In genomic region chr6:124465299-124465698, GRCm38 (mm10) we compare ENCODE assay signal across 8 mouse cellular contexts. TPM values are rescaled to one million over a fixed set of nuclear protein-coding genes. Genes with fewer than 3 reads are reported as not detected.
DNase-seq lines count a peak whose midpoint lies in the region; ATAC-seq and TF ChIP-seq lines count a peak whose summit lies in the region.

No protein-coding gene starts in this region.

- TF ChIP-seq CTCF in gastrocnemius, adult 2 months (IDR thresholded peaks at IDR 0.05): no peak
- no peak for TF ChIP-seq CTCF in E14TG2a.4 (conservative IDR thresholded peaks at IDR 0.05; ENCODE audit: low read length)

- H3K9ac ChIP-seq in forebrain, embryonic 16.5 days (replicated peaks; ENCODE audit: low read depth, low read length): peak overlapping the region; percentile 79
- H3K9ac ChIP-seq in liver, embryonic 15.5 days: no peak overlapping the region

- peaks cover 63% of the 10 kb centered on the region for H3K27me3 ChIP-seq in E14TG2a.4 (ENCODE audit: insufficient read depth, low read length)
- H3K27me3 ChIP-seq in forebrain, embryonic 16.5 days (replicated peaks; ENCODE audit: control insufficient read depth, insufficient read depth, low read length): no peaks in the 10 kb centered on the region
- H3K27me3 ChIP-seq in liver, embryonic 15.5 days: peaks cover 14% of the 10 kb centered on the region

- peak overlapping the region; percentile 67 for H3K4me3 ChIP-seq in gastrocnemius, adult 2 months
- H3K4me3 ChIP-seq in E14TG2a.4 (replicated peaks; ENCODE audit: low read length): peak overlapping the region; percentile 78
- peak overlapping the region; percentile 62 for H3K4me3 ChIP-seq in forebrain, embryonic 16.5 days (replicated peaks; ENCODE audit: low read length)
- peak overlapping the region; percentile 49; the same call in 1 of the 2 replicates for H3K4me3 ChIP-seq in liver, embryonic 15.5 days (replicated peaks)

- H3K9me3 ChIP-seq in E14TG2a.4 (ENCODE audit: low read length): no peaks in the 10 kb centered on the region
- H3K9me3 ChIP-seq in forebrain, embryonic 16.5 days (ENCODE audit: control insufficient read depth, low read length): no peaks in the 10 kb centered on the region
- H3K9me3 ChIP-seq in liver, embryonic 15.5 days (replicated peaks): no peaks in the 10 kb centered on the region

- no peak for DNase-seq in gastrocnemius, adult 2 months
- DNase-seq in gastrocnemius, postnatal 10 days: no peak
- no peak for DNase-seq in left cerebral cortex, postnatal 25 days (ENCODE audit: low spot score in 2 of 2)
- DNase-seq in left cerebral cortex, adult 11 months (ENCODE audit: low spot score): no peak
- DNase-seq in spleen, adult 18-20 months: no peak

- H3K4me2 ChIP-seq in forebrain, embryonic 16.5 days (ENCODE audit: low read length): peak overlapping the region; percentile 86
- H3K4me2 ChIP-seq in liver, embryonic 15.5 days: peak overlapping the region; percentile 79

- intact Hi-C loops in gastrocnemius, adult 2 months (cut with DNase I): no loop called here
- intact Hi-C loops in left cerebral cortex, postnatal 25 days (cut with DNase I): no loop called here

- 33% methylated on average over 6 of the region's 6 CpGs for WGBS in forebrain, embryonic 16.5 days
- 51% methylated on average over 6 of the region's 6 CpGs for WGBS in liver, embryonic 15.5 days (ENCODE audit: insufficient replicate concordance)

- ATAC-seq in forebrain, embryonic 16.5 days: no peak
- no peak for ATAC-seq in liver, embryonic 15.5 days (ENCODE audit: insufficient read depth)

- no peaks in the 10 kb centered on the region; the same call in 1 of the 2 replicates for H3K36me3 ChIP-seq in E14TG2a.4 (ENCODE audit: insufficient read depth, low read length)
- no peaks in the 10 kb centered on the region for H3K36me3 ChIP-seq in forebrain, embryonic 16.5 days (ENCODE audit: control insufficient read depth, insufficient read depth)
- no peaks in the 10 kb centered on the region for H3K36me3 ChIP-seq in liver, embryonic 15.5 days (replicated peaks)

- peaks cover 26% of the 10 kb centered on the region for H3K4me1 ChIP-seq in E14TG2a.4 (replicated peaks; ENCODE audit: low read depth, low read length)
- peaks cover 11% of the 10 kb centered on the region for H3K4me1 ChIP-seq in forebrain, embryonic 16.5 days (replicated peaks; ENCODE audit: control insufficient read depth, insufficient read depth, low read length)
- peaks cover 22% of the 10 kb centered on the region for H3K4me1 ChIP-seq in liver, embryonic 15.5 days (replicated peaks)

- no peak overlapping the region for H3K27ac ChIP-seq in gastrocnemius, adult 2 months
- peak overlapping the region; percentile 81 for H3K27ac ChIP-seq in forebrain, embryonic 16.5 days (ENCODE audit: low read length)
- H3K27ac ChIP-seq in liver, embryonic 15.5 days (replicated peaks): no peak overlapping the region

RNA-seq across cellular contexts. Expression of gene Clstn3, which starts 0.7 kb away (rescaled TPM):
- total RNA-seq in gastrocnemius, adult 2 months (2021): under 1 TPM; 0.36 to 0.64 TPM
- 1 to 10 TPM; 1.5 to 1.8 TPM for total RNA-seq in gastrocnemius, postnatal 10 days (2021)
- polyA plus RNA-seq in forebrain, embryonic 16.5 days (2015; fragmentation: Nextera tagmentation; extraction: Ambion mirVana): 62.8 and 90.9 TPM in 2 replicates
- 4.2 and 5.0 TPM in 2 replicates for polyA plus RNA-seq in liver, embryonic 15.5 days (2015; fragmentation: Nextera tagmentation; extraction: Ambion mirVana)
- 100 to 1,000 TPM; 384 to 400 TPM for total RNA-seq in left cerebral cortex, postnatal 25 days (2021)

RNA-seq across cellular contexts. Expression of gene C1rl, which starts 27.6 kb away (rescaled TPM):
- under 1 TPM; 0.28 to 0.61 TPM for total RNA-seq in gastrocnemius, adult 2 months (2021)
- total RNA-seq in gastrocnemius, postnatal 10 days (2021): 1 to 10 TPM in 1 of 2 experiments, under 1 TPM in 1; 0.82 to 1.2 TPM
- polyA plus RNA-seq in forebrain, embryonic 16.5 days (2015; fragmentation: Nextera tagmentation; extraction: Ambion mirVana): 0.10 and 0.11 TPM in 2 replicates
- polyA plus RNA-seq in liver, embryonic 15.5 days (2015; fragmentation: Nextera tagmentation; extraction: Ambion mirVana): 11.2 and 12.5 TPM in 2 replicates
- total RNA-seq in left cerebral cortex, postnatal 25 days (2021): under 1 TPM; 0.11 to 0.32 TPM

RNA-seq across cellular contexts. Expression of gene C1ra, which starts 46.9 kb away (rescaled TPM):
- 10 to 100 TPM in 1 of 2 experiments, 1 to 10 TPM in 1; 7.4 to 10.5 TPM for total RNA-seq in gastrocnemius, adult 2 months (2021)
- 10 to 100 TPM; 19.4 to 19.7 TPM for total RNA-seq in gastrocnemius, postnatal 10 days (2021)
- 0.11 and 0.55 TPM in 2 replicates for polyA plus RNA-seq in forebrain, embryonic 16.5 days (2015; fragmentation: Nextera tagmentation; extraction: Ambion mirVana)
- 18.8 and 22.5 TPM in 2 replicates for polyA plus RNA-seq in liver, embryonic 15.5 days (2015; fragmentation: Nextera tagmentation; extraction: Ambion mirVana)
- 1 to 10 TPM; 1.1 TPM for total RNA-seq in left cerebral cortex, postnatal 25 days (2021)

RNA-seq across cellular contexts. Expression of gene Pex5, which starts 50.4 kb away (rescaled TPM):
- total RNA-seq in gastrocnemius, adult 2 months (2021): 10 to 100 TPM; 19.8 to 25.2 TPM
- 10 to 100 TPM; 25.8 to 28.3 TPM for total RNA-seq in gastrocnemius, postnatal 10 days (2021)
- 92.2 and 92.5 TPM in 2 replicates for polyA plus RNA-seq in forebrain, embryonic 16.5 days (2015; fragmentation: Nextera tagmentation; extraction: Ambion mirVana)
- polyA plus RNA-seq in liver, embryonic 15.5 days (2015; fragmentation: Nextera tagmentation; extraction: Ambion mirVana): 21.7 and 26.8 TPM in 2 replicates
- total RNA-seq in left cerebral cortex, postnatal 25 days (2021): 10 to 100 TPM; 64.8 to 73.3 TPM

Comparison
In these comparisons a context has a peak if more than half of its experiments do, and no peak if none do; other contexts are left out.
1. RNA of gene Clstn3, which starts 0.7 kb away (total RNA-seq): 384 to 400 TPM in left cerebral cortex, postnatal 25 days; 1.5 to 1.8 TPM in gastrocnemius, postnatal 10 days and 0.36 to 0.64 TPM in gastrocnemius, adult 2 months; every median in the first group is over 100 times any median in the second.
2. Peak in every context shown above with its lines, with median percentiles within 50 percentile points of each other: H3K4me3 ChIP-seq.